Comparison of ENCODE assay signal across 21 mouse cellular contexts in genomic region chr6:41504915-41505314, GRCm38 (mm10). TPM values are rescaled to one million over a fixed set of nuclear protein-coding genes. Genes with fewer than 3 reads are reported as not detected.
"Had no signal": no experiment of that assay in that cellular context is flagged by ENCODE, and none has a peak within 500 bp of the region (broad histone marks: within the 10 kb centered on the region; RNA-seq: fewer than 3 reads in every experiment).

No protein-coding gene starts in this region.

- H3K27me3 ChIP-seq: liver, embryonic 15.5 days; midbrain, embryonic 12.5 days; neural tube, embryonic 12.5 days had no signal

- H3K27ac ChIP-seq: liver, embryonic 15.5 days; midbrain, embryonic 10.5 days; midbrain, embryonic 12.5 days; neural tube, embryonic 12.5 days had no signal

- H3K4me2 ChIP-seq: liver, embryonic 15.5 days; lung, embryonic 14.5 days; midbrain, embryonic 12.5 days; neural tube, embryonic 12.5 days had no signal

- DNase-seq: liver, postnatal 0 days; lung, embryonic 14.5 days; lung, postnatal 10 days; lung, postnatal 4 days; midbrain, embryonic 14.5 days; right cerebral cortex, postnatal 25 days; right cerebral cortex, postnatal 4 days; spleen, adult 18-20 months had no signal

- H3K9ac ChIP-seq: liver, embryonic 15.5 days; liver, postnatal 0 days; lung, embryonic 14.5 days; midbrain, embryonic 12.5 days; neural tube, embryonic 12.5 days had no signal

- H3K36me3 ChIP-seq: liver, embryonic 15.5 days; midbrain, embryonic 10.5 days; midbrain, embryonic 12.5 days; neural tube, embryonic 12.5 days had no signal

- H3K4me3 ChIP-seq: liver, embryonic 15.5 days; midbrain, embryonic 10.5 days; midbrain, embryonic 12.5 days; myocyte; neural tube, embryonic 12.5 days had no signal

- H3K4me1 ChIP-seq: liver, embryonic 15.5 days; midbrain, embryonic 10.5 days; midbrain, embryonic 12.5 days; neural tube, embryonic 12.5 days had no signal

- H3K9me3 ChIP-seq: liver, embryonic 15.5 days; midbrain, embryonic 10.5 days; midbrain, embryonic 12.5 days; neural tube, embryonic 12.5 days had no signal

RNA-seq across cellular contexts. Expression of gene Prss2, which starts 16.7 kb away (rescaled TPM):
- total RNA-seq: megakaryocyte, adult 5-6 weeks; megakaryocyte-erythroid progenitor cell, adult 5-6 weeks; neutrophil, adult 5-6 weeks had no signal
- polyA plus RNA-seq: lung, embryonic 14.5 days; lung, embryonic 16.5 days; midbrain, embryonic 10.5 days; midbrain, embryonic 12.5 days; midbrain, embryonic 14.5 days; midbrain, embryonic 16.5 days; neural tube, embryonic 12.5 days; neural tube, embryonic 14.5 days; stomach, embryonic 14.5 days had no signal

RNA-seq across cellular contexts. Expression of gene Prss1, which starts 46.2 kb away (rescaled TPM):
- total RNA-seq: megakaryocyte, adult 5-6 weeks; megakaryocyte-erythroid progenitor cell, adult 5-6 weeks; neutrophil, adult 5-6 weeks had no signal
- polyA plus RNA-seq: liver, postnatal 0 days; lung, embryonic 14.5 days; lung, embryonic 16.5 days; midbrain, embryonic 10.5 days; midbrain, embryonic 12.5 days; midbrain, embryonic 14.5 days; midbrain, embryonic 16.5 days; myocyte; neural tube, embryonic 12.5 days; neural tube, embryonic 14.5 days; small intestine, adult 2 months; stomach, embryonic 14.5 days had no signal

RNA-seq across cellular contexts. Expression of gene Gm10334, which starts 59.0 kb away (rescaled TPM):
- total RNA-seq: megakaryocyte, adult 5-6 weeks; megakaryocyte-erythroid progenitor cell, adult 5-6 weeks; neutrophil, adult 5-6 weeks had no signal
- polyA plus RNA-seq: liver, postnatal 0 days; lung, embryonic 14.5 days; lung, embryonic 16.5 days; midbrain, embryonic 10.5 days; midbrain, embryonic 12.5 days; midbrain, embryonic 14.5 days; midbrain, embryonic 16.5 days; myocyte; neural tube, embryonic 12.5 days; neural tube, embryonic 14.5 days; small intestine, adult 2 months; stomach, embryonic 14.5 days had no signal
